Mouse (Mus musculus) forebrain, embryonic 10.5 days (tissue): ENCODE results near the gene Vrk1. TPM values are rescaled to one million over a fixed set of nuclear protein-coding genes. Genes with fewer than 3 reads are reported as not detected.

Source experiments
- DNase-seq: peaks from one replicate; pipeline ENCODE4 v3.0.0-alpha.2; 2017; ENCODE audit warnings: low spot score; ENCODE audit errors: extremely low spot score
- H3K27ac ChIP-seq: fragments of 300-500 bp; sonication (generic); 2 replicates; pipeline ENCODE4 v1.5.1; 2016; ENCODE audit warnings: mild to moderate bottlenecking
- H3K27me3 ChIP-seq: fragments of 300-500 bp; sonication (generic); 2 replicates; pipeline ENCODE4 v1.6.1; 2016; ENCODE audit warnings: mild to moderate bottlenecking; ENCODE audit not compliant: poor library complexity, severe bottlenecking
- H3K36me3 ChIP-seq: fragments of 300-500 bp; sonication (generic); replicated peaks from 2 replicates; pipeline ENCODE4 v1.6.1; 2016; ENCODE audit warnings: mild to moderate bottlenecking, moderate library complexity
- H3K4me1 ChIP-seq: fragments of 300-500 bp; sonication (generic); 2 replicates; pipeline ENCODE4 v1.6.1; 2016
- H3K4me3 ChIP-seq: fragments of 300-500 bp; sonication (generic); 2 replicates; pipeline ENCODE4 v1.5.1; 2016; ENCODE audit warnings: mild to moderate bottlenecking, moderate library complexity
- H3K9me3 ChIP-seq: fragments of 300-500 bp; sonication (generic); 2 replicates; pipeline ENCODE4 v1.6.1; 2016; ENCODE audit warnings: mild to moderate bottlenecking, moderate library complexity
- WGBS: fragments of 180-500 bp; shearing (Covaris S2); methylation state at CpG from one replicate; pipeline ENCODE4 v1.1.7; 2016; 5-methylcytosine and 5-hydroxymethylcytosine counted together
- polyA plus RNA-seq: library from polyadenylated mRNA; unstranded; fragments of >200 nt; fragmentation: Nextera tagmentation; extraction: Ambion mirVana; gene quantifications from 2 replicates; pipeline ENCODE4 v1.2.1, GENCODE M21; 2016

Vrk1 gene
- polyA plus RNA-seq, 1 experiment from 2014 or later: 123 TPM

GRCm38 (mm10) chr12:106115070-106115891, 105.3 kb downstream of the Vrk1 start:
- Histone ChIP-seq H3K9me3 (no peaks in the 10 kb centered on the region), H3K4me1 (peaks cover 48% of the 10 kb centered on the region), H3K36me3 (no peaks in the 10 kb centered on the region), H3K4me3 (no peak overlapping the region), H3K27me3 (peaks cover 22% of the 10 kb centered on the region), H3K27ac (no peak overlapping the region)
- DNase-seq: peak; percentile 39
- 38% methylated on average over 6 of the region's 6 CpGs for WGBS

DNA sequence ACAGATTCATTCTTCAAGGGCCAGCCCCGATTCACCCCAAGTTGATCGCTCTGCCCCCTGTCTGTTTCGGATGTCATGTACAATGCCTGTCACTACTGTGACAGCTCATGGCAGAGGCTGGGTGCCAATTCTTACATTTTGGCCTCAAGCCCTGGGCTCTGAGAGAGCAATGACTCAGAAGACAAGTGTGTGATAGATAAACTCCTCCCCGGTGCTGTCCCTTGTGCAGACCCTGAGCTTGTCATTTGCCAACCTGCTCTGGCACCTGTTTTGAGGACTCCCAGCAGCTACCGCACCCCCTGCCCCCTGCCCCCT, 105.8 kb downstream of the Vrk1 start:
- H3K27me3 ChIP-seq: peaks cover 23% of the 10 kb centered on the region
- H3K4me1 ChIP-seq: peaks cover 43% of the 10 kb centered on the region
- H3K4me3 ChIP-seq: no peak overlapping the region
- H3K9me3 ChIP-seq: no peaks in the 10 kb centered on the region
- no peak overlapping the region for H3K27ac ChIP-seq
- WGBS: 78% methylated on average over 5 of the region's 5 CpGs
- no peaks in the 10 kb centered on the region for H3K36me3 ChIP-seq
- DNase-seq: no peak

GRCm38 (mm10) chr12:106123276-106123675, 113.2 kb downstream of the Vrk1 start:
- H3K9me3 ChIP-seq: no peaks in the 10 kb centered on the region
- no peak for DNase-seq
- peaks cover 11% of the 10 kb centered on the region for H3K4me1 ChIP-seq
- 65% methylated on average over 14 of the region's 14 CpGs for WGBS
- H3K27ac ChIP-seq: 0 out of 2 replicates have a peak overlapping the region, but pooled peaks have one; percentile 45
- H3K36me3 ChIP-seq: no peaks in the 10 kb centered on the region
- no peak overlapping the region for H3K4me3 ChIP-seq
- 0 out of 2 replicates have a peak, but pooled peaks cover 7% of the 10 kb centered on the region for H3K27me3 ChIP-seq

- Histone ChIP-seq H3K9me3 (no peaks in the 10 kb centered on the region), H3K27me3 (0 out of 2 replicates have a peak, but pooled peaks cover 7% of the 10 kb centered on the region), H3K36me3 (no peaks in the 10 kb centered on the region), H3K4me1 (peaks cover 11% of the 10 kb centered on the region), H3K4me3 (no peak overlapping the region), H3K27ac (no peak overlapping the region)
- DNase-seq: no peak
- 99% methylated on average over 3 of the region's 3 CpGs for WGBS
These were observed 114.6 kb downstream of the Vrk1 start for GRCm38 (mm10) chr12:106124581-106124980.

Other genes with a start within 250 kb of the Vrk1 start
- gene Papola, start 225.5 kb upstream of the Vrk1 start, polyA plus RNA-seq: 290 and 300 TPM in 2 replicates